Mouse (Mus musculus) adrenal gland, postnatal 10 days (tissue): ENCODE data around the gene Hpdl. TPM values are rescaled to one million over a fixed set of nuclear protein-coding genes. Genes with fewer than 3 reads are reported as not detected.

Experiments
- DNase-seq: peaks from one replicate; pipeline ENCODE4 v3.0.0; 2021; ENCODE audit warnings: mixed read lengths
- total RNA-seq, 2 experiments: library from RNA; stranded (reverse); gene quantifications; 2 replicates each; pipeline ENCODE4 v1.2.3; 2021

Gene Hpdl
- total RNA-seq, 2 experiments from 2014 or later = 5.2 to 9.2 TPM

DNA sequence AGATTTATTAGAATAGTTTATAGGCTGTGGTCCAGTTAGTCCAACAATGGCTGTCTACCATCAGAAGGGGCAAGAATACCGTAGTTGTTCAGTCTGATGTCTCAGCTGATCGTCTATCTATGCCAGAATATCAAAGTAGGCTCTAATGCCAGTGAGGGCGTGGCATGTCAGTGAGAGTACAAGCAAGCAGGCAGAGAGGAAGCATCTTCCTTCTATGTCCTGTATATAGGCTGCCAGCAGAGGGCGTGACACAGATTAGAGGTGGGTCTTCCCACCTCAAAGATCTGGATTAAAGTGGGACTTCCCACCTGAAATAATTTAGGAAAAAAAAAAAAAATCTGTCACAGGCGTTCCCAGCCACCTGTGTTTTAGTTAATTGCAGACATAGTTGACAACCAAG, 21.6 kb downstream of the Hpdl start:
- DNase-seq = peak; percentile 24

DNA sequence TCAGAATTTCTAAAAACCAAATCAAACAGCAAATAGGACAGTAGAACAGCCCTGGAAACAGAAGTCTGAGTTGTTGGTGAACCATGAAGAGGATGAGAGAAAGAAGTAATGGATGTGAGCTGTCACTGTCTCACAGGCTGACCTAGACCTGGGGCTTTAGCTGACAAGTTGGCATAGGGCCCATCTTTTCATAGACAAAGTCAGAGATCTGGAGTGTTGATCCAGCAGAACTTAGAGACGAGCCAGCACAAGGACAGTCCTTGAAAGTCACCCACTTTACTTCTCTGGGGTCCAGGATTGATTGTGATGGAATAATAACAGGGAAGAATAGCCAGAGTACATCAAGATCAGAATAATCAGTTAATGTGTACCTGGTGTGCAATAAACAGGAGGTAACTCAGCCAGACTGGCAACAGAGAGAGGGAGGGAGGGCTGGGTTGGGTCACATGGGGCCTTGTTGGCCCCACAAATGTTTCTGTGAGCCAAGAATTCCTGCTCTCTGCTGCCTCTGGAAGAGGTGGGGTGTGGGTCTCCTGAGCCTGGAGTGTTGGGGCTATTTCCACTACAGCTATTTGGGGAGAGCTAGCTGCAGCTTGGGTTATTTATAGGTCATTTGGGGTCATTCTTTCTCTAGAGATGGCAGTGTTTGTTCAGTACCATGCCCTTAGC, 24.9 kb downstream of the Hpdl start:
- DNase-seq = peak; percentile 51

DNA sequence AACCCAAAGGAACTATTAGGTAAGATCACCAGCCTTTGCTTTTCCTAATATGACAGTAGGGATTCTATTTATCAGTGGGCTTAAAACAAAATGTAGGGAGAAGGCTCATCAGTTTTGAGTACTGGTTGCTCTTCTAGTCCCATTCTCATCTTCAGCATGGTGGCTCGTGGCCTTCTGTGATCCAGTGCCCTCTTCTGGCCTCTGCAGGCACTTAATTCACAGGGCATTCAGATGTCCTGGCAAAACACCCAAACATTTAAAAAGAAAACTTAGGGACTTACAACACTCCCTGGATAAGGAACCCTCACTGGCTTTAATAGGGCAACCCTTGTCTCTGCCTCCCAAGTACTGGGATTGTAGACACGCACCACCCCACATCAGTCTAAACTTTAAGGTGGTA, 27.2 kb downstream of the Hpdl start:
- no peak for DNase-seq

GRCm38 (mm10) chr4:116792453-116792852, 29.1 kb downstream of the Hpdl start:
- no peak for DNase-seq

- DNase-seq = peak; percentile 87
Measured at GRCm38 (mm10) chr4:116788956-116789355, 32.6 kb downstream of the Hpdl start.

GRCm38 (mm10) chr4:116787985-116788760, 33.3 kb downstream of the Hpdl start:
- DNase-seq = no peak

GRCm38 (mm10) chr4:116786587-116786986, 34.9 kb downstream of the Hpdl start:
- no peak for DNase-seq

- no peak for DNase-seq
Measured at GRCm38 (mm10) chr4:116782171-116782570, 39.3 kb downstream of the Hpdl start.

GRCm38 (mm10) chr4:116781366-116781765, 40.1 kb downstream of the Hpdl start:
- no peak for DNase-seq

DNA sequence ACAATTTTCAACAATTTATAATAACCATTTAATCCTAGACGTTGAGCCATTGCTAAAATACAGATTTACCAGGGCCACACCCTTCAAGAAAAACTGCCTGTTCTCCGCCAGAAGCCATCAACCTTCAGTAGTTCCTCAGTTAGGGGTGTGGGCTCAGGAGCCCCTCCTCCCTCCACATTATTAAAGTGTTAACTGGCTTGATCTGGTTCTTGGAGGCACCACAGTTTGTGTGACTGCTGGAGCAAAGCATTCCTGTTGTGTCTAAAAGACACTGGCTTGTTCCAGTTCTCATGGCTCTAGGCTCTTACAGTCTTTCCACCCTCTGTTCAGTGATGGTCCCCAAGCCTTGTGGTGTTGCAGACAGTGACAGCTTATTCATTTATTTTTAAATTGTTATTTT, 41.0 kb downstream of the Hpdl start:
- no peak for DNase-seq

DNA sequence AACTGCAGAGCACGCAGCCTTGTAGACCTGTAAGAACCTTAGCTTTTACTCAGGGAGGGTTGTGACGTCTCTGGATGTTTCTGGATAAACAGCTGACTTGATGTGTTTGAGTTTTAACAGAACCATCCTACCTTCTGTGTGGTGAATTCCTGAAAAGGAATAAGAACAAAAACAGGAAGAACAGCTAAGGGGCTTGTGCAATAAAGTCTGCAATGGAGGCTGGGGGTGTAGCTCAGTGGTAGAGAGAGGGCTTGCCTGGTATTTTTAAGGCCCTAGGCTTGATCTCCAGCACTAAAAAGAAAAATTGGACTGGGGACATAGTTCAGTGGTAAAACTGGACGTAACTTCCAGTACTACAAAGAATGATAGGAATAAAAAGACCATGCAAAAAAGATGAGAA, 44.4 kb downstream of the Hpdl start:
- DNase-seq = no peak

GRCm38 (mm10) chr4:116776391-116776790, 45.1 kb downstream of the Hpdl start:
- DNase-seq = no peak

Other genes starting within 250 kb of the Hpdl start
- 10 to 100 TPM in 1 of 2 experiments, 1 to 10 TPM in 1; 5.8 to 13.8 TPM for gene Ccdc17, start 225.1 kb downstream of the Hpdl start, total RNA-seq
- gene Nasp, start 193.8 kb downstream of the Hpdl start, total RNA-seq = 10 to 100 TPM; 46.4 to 48.1 TPM
- 100 to 1,000 TPM; 646 to 659 TPM for gene Akr1a1, start 170.0 kb downstream of the Hpdl start, total RNA-seq
- gene Prdx1, start 136.2 kb downstream of the Hpdl start, total RNA-seq = 100 to 1,000 TPM; 573 to 689 TPM
- gene Mmachc, start 113.3 kb downstream of the Hpdl start, total RNA-seq = 10 to 100 TPM; 32.2 to 40.4 TPM
- gene Ccdc163, start 113.2 kb downstream of the Hpdl start, total RNA-seq = 10 to 100 TPM; 18.6 to 20.2 TPM
- 1 to 10 TPM; 5.1 to 5.7 TPM for gene Tesk2, start 100.8 kb downstream of the Hpdl start, total RNA-seq
- gene Toe1, start 14.1 kb downstream of the Hpdl start, total RNA-seq = 10 to 100 TPM; 16.2 to 19.4 TPM
- 1 to 10 TPM; 4.2 to 4.7 TPM for gene Mutyh, start 14.0 kb downstream of the Hpdl start, total RNA-seq
- gene Zswim5, start 55.7 kb upstream of the Hpdl start, total RNA-seq = 1 to 10 TPM; 3.0 to 3.2 TPM
- gene Urod, start 172.7 kb upstream of the Hpdl start, total RNA-seq = 100 to 1,000 TPM; 122 to 150 TPM
- 10 to 100 TPM; 24.8 to 27.0 TPM for gene Hectd3, start 173.6 kb upstream of the Hpdl start, total RNA-seq
- gene Eif2b3, start 197.7 kb upstream of the Hpdl start, total RNA-seq = 10 to 100 TPM; 29.3 to 32.3 TPM